Comparison of ENCODE assay signal across 10 mouse cellular contexts in the genomic region with DNA sequence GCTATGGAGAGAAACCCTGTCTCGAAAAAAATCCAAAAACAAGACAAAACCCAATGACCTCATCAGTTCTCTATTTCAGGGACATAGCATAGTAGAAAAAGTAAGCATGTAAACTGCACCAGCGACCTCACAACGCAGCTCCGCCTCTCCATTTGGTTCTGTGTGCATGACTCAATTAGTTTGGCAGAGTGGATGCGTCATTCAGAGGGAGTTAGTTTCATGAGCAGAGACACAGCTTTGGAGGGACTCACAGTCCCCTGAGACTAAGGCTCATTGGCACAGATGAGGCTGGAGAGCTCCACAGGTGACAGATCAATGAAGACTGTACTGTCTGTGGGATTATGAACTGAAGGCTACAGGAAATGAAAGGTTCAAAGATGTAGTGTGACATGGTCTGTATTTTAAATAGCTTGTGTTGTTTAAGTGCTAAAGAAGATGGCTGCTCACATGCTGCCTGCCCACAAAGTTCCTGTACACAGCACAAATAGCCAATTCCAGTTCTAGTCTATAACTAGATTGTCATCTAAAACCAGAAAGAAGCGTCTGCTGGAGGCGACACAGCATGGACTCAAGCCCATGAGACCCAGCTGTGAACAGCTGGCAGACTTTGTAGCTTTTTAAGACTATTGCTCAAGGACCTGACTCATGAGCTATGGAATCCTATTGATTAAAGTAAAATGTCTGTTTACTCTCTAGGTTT. TPM values are rescaled to one million over a fixed set of nuclear protein-coding genes. Genes with fewer than 3 reads are reported as not detected.
DNase-seq lines count a peak whose midpoint lies in the region; ATAC-seq and TF ChIP-seq lines count a peak whose summit lies in the region.
"Had no signal": no experiment of that assay in that cellular context is flagged by ENCODE, and none has a peak within 500 bp of the region (broad histone marks: within the 10 kb centered on the region; RNA-seq: fewer than 3 reads in every experiment).

No protein-coding gene starts in this region.

- no peak for TF ChIP-seq CTCF in cerebellum, adult 2 months (IDR thresholded peaks at IDR 0.05; ENCODE audit: borderline replicate concordance, insufficient read depth, low read depth, low read length)

- WGBS in cerebellum, adult 2 months: 60% methylated on average over 7 of the region's 7 CpGs

- intact Hi-C loops in heart, postnatal 25 days (cut with DNase I): loop anchor here (5.0 kb wide), 1 partner anchor 36 kb away; no protein-coding TSS in a partner anchor

- DNase-seq in cerebellum, adult 2 months: peak in 1 of 2 experiments; percentile 14
- no peak for DNase-seq in cerebellum, adult 18-20 months
- DNase-seq in layer of hippocampus, adult 11-12 months (ENCODE audit: low spot score): peak; percentile 25
- no peak for DNase-seq in layer of hippocampus, postnatal 10 days (ENCODE audit: low spot score in 2 of 2)
- peak; percentile 26 for DNase-seq in 3T3-L1 (ENCODE audit: low read depth, low spot score)
- DNase-seq in heart, postnatal 25 days (ENCODE audit: low spot score): peak; percentile 10
- DNase-seq in yolk sac, embryonic 10.5 days (ENCODE audit: low spot score): no peak

- no peak for ATAC-seq in megakaryocyte, adult 5-6 weeks (ENCODE audit: poor library complexity, severe bottlenecking)

- H3K4me1 ChIP-seq in cerebellum, adult 2 months (ENCODE audit: control insufficient read depth, insufficient read depth, low read length): peaks cover 24% of the 10 kb centered on the region
- H3K4me1 ChIP-seq: heart, embryonic 15.5 days had no signal

- no peak overlapping the region for H3K4me3 ChIP-seq in cerebellum, adult 2 months (replicated peaks; ENCODE audit: insufficient read depth, low read depth, low read length)
- H3K4me3 ChIP-seq: heart, embryonic 15.5 days; megakaryocyte, embryonic 14.5 days had no signal

- TF ChIP-seq POLR2A in cerebellum, adult 2 months (IDR thresholded peaks at IDR 0.05; ENCODE audit: borderline replicate concordance, insufficient read depth, low read length): no peak

- no peaks in the 10 kb centered on the region for H3K27me3 ChIP-seq in cerebellum, adult 2 months (ENCODE audit: control insufficient read depth, insufficient read depth, low read length)
- H3K27me3 ChIP-seq: heart, embryonic 15.5 days had no signal

- H3K27ac ChIP-seq in cerebellum, adult 2 months (ENCODE audit: insufficient read depth, low read length): peak overlapping the region; percentile 58
- H3K27ac ChIP-seq: heart, embryonic 15.5 days had no signal

RNA-seq across cellular contexts. Expression of a gene that starts 13.5 kb away (rescaled TPM):
- polyA plus RNA-seq in cerebellum, adult 2 months (2012; rRNA removed): 376 and 378 TPM in 2 replicates
- total RNA-seq in layer of hippocampus, postnatal 10 days (2021): 100 to 1,000 TPM; 270 to 275 TPM
- total RNA-seq in heart, postnatal 25 days (2021): 100 to 1,000 TPM; 521 to 565 TPM
- total RNA-seq in megakaryocyte, adult 5-6 weeks (2015): 128 and 155 TPM in 2 replicates
- 225 and 237 TPM in 2 replicates for total RNA-seq in megakaryocyte, adult 5-6 weeks (2017)

RNA-seq across cellular contexts. Expression of a gene that starts 14.8 kb away (rescaled TPM):
- 10.1 and 11.1 TPM in 2 replicates for polyA plus RNA-seq in cerebellum, adult 2 months (2012; rRNA removed)
- total RNA-seq in layer of hippocampus, postnatal 10 days (2021): 10 to 100 TPM; 10.6 to 11.3 TPM
- total RNA-seq in heart, postnatal 25 days (2021): 1 to 10 TPM; 4.8 to 5.4 TPM
- 40.5 and 45.2 TPM in 2 replicates for total RNA-seq in megakaryocyte, adult 5-6 weeks (2015)
- 29.9 and 41.7 TPM in 2 replicates for total RNA-seq in megakaryocyte, adult 5-6 weeks (2017)

RNA-seq across cellular contexts. Expression of a gene that starts 31.3 kb away (rescaled TPM):
- 93.2 and 101 TPM in 2 replicates for polyA plus RNA-seq in cerebellum, adult 2 months (2012; rRNA removed)
- 10 to 100 TPM; 16.9 to 19.7 TPM for total RNA-seq in layer of hippocampus, postnatal 10 days (2021)
- 10 to 100 TPM; 32.7 to 44.2 TPM for total RNA-seq in heart, postnatal 25 days (2021)
- total RNA-seq in megakaryocyte, adult 5-6 weeks (2015): not detected in 2 replicates
- not detected in 2 replicates for total RNA-seq in megakaryocyte, adult 5-6 weeks (2017)

RNA-seq across cellular contexts. Expression of a gene that starts 54.1 kb away (rescaled TPM):
- 18.4 and 18.9 TPM in 2 replicates for polyA plus RNA-seq in cerebellum, adult 2 months (2012; rRNA removed)
- total RNA-seq in layer of hippocampus, postnatal 10 days (2021): 1 to 10 TPM; 6.9 to 8.9 TPM
- total RNA-seq in heart, postnatal 25 days (2021): 1 to 10 TPM; 3.6 to 4.0 TPM
- 3.3 and 4.5 TPM in 2 replicates for total RNA-seq in megakaryocyte, adult 5-6 weeks (2015)
- total RNA-seq in megakaryocyte, adult 5-6 weeks (2017): 1.8 and 2.3 TPM in 2 replicates

RNA-seq across cellular contexts. Expression of a gene that starts 54.4 kb away (rescaled TPM):
- 19.1 and 21.7 TPM in 2 replicates for polyA plus RNA-seq in cerebellum, adult 2 months (2012; rRNA removed)
- total RNA-seq in layer of hippocampus, postnatal 10 days (2021): 10 to 100 TPM; 10.8 to 14.0 TPM
- under 1 TPM; 0.61 to 0.65 TPM for total RNA-seq in heart, postnatal 25 days (2021)
- total RNA-seq in megakaryocyte, adult 5-6 weeks (2015): 0.87 and 1.1 TPM in 2 replicates
- total RNA-seq in megakaryocyte, adult 5-6 weeks (2017): 0.66 and 0.77 TPM in 2 replicates

Comparison
In these comparisons a context has a peak if more than half of its experiments do, and no peak if none do; other contexts are left out.
1. DNase-seq: peak in layer of hippocampus, adult 11-12 months (single experiment), 3T3-L1 (single experiment) and heart, postnatal 25 days (single experiment); none in cerebellum, adult 18-20 months (0 of 2), layer of hippocampus, postnatal 10 days (0 of 2) and yolk sac, embryonic 10.5 days (single experiment).
2. RNA of a gene that starts 31.3 kb away (total RNA-seq): 32.7 to 44.2 TPM in heart, postnatal 25 days and 16.9 to 19.7 TPM in layer of hippocampus, postnatal 10 days; not detected in megakaryocyte, adult 5-6 weeks; every median in the first group is over 10 times any median in the second.